Mouse (Mus musculus) thymus, postnatal 36 days (tissue): Measurements from ENCODE around the gene Trmo.

Experiments
- DNase-seq, 2 experiments: peaks; one replicate each; pipeline ENCODE4 v3.0.0; 2022; ENCODE audit warnings: mixed read lengths in 2 of 2

Gene Trmo

GRCm38 (mm10) chr4:46389013-46389611 lies at the start of gene Trmo:
TSS of gene Trmo (minus strand) at chr4:46389437.
- peak; percentile 94 for DNase-seq

GRCm38 (mm10) chr4:46432339-46433036 lies 43.3 kb upstream of the Trmo start:
- DNase-seq = no peak

- DNase-seq = no peak
Observed at GRCm38 (mm10) chr4:46428903-46429499, 39.8 kb upstream of the Trmo start.

DNA sequence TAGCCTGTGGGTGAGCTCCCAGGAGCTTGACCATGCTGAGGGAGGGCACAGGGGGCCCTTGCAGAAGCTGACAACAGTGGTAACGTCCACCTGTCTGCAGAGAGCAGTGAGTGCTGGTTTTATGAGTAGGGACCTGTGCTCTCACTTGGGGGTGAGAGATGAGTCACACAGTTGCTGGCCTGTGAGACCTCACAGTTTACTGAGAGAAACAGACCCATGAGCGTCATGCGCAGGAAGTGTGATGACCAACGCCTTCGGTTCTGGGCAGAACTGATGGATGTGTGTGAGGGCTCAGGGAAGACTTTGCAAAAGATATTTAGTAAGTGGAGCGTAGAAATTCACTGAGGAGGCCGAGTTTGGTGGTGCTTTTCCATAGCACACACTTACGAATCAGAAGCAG lies 33.4 kb upstream of the Trmo start:
- no peak for DNase-seq

GRCm38 (mm10) chr4:46418851-46419250 lies 29.6 kb upstream of the Trmo start:
- no peak for DNase-seq

DNA sequence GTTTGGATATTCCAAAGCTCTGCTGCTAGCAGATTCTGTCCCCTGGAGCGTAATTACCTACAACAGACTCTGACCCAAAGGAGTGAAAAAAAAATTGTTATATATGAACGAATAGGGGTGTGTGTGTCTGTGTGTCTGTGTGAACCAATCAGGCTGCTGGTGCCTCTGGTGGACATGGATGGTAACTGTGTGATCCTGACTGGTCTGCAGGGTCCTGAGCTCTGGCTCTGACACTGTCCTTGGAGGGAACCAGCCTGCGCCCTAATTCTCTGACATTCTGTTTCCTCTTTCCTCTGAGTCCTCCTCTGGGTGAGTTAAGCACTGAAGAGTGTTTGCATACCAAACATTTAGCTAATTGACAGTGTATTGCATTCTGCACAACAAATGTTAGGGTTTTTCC lies 28.3 kb upstream of the Trmo start:
- DNase-seq = no peak

- DNase-seq = no peak
Observed at GRCm38 (mm10) chr4:46413406-46413805, 24.2 kb upstream of the Trmo start, which contains the start of gene Hemgn. TSS of gene Hemgn (minus strand) at chr4:46413506.

DNA sequence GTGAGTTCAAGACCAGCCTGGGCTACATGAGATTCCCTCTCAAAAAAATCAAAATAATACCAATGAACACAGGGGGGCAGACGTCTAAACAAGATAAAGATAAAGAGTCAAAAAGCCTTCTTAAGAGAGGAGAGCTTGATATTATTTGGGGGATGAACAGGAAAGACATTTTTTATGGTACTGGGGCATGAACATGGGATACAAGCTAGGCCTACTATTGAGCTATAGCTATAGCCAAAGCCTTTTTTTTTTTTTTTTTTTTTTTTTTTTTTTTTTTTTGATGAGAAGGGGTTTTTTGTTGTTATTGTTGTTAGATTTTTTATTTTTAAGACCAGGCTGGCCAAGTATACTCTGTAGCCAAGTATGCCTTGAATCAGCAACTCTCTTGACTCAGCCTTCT lies 22.9 kb upstream of the Trmo start:
- DNase-seq = no peak

- DNase-seq = peak; percentile 50 to 69
Observed at GRCm38 (mm10) chr4:46411489-46411888, 22.3 kb upstream of the Trmo start.

GRCm38 (mm10) chr4:46410677-46411076 lies 21.4 kb upstream of the Trmo start:
- DNase-seq = no peak

- DNase-seq = no peak
Observed at GRCm38 (mm10) chr4:46406966-46407703, 17.9 kb upstream of the Trmo start.

DNA sequence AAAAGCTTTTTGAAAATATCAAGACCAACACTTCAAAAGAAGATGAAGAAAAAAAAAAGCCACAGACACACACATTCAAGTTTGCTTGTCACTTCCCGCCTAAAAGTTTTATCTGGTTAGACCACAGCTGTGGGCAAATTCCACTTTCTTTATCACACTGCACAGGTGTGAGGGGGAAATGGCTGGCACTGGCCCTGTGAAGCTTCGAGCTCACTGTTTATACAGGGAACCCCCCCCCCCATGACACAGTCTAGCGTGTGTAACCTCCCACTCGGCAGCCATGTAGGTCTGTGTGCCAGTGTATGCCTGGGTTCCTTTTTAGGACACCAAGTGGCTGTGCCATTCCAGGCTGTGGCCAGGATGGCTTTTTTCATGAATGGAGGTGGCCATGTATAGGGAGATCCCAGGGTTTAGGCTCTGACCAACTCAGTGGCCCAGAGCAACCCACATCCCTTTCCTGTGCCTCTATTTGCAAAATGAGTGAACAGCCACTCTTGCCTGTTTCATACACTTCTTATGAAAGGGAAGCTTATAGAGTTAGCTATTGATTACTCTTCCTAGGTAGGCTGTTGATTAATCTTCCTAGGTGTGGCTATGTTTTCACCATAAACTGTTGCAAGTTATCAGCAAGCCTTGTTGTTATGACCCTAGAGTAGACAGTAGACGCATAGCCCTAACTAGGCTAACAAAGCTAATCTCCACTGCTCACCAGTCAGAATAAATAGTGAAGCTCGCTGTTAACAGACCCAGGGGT lies 15.0 kb upstream of the Trmo start:
- DNase-seq = peak; percentile 51 to 77

DNA sequence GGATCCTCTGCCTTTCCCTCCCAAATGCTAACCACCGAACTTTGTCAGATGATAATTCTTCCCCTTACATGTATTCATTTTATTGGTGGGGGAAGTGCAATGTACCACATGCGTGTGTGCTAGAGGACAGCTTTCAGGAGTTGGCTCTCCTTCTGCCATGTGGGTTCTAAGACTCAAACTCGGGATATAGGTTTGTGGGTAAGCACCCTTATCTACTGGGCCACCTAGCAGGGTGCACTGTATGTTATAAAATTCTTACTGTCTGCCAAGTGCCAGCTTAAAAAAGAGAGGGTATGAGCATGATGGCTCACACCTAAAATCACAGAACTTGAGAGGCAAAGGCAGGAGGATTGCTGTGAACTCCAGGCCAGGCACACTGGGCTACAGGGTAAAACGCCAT lies 9.6 kb upstream of the Trmo start:
- DNase-seq = no peak

DNA sequence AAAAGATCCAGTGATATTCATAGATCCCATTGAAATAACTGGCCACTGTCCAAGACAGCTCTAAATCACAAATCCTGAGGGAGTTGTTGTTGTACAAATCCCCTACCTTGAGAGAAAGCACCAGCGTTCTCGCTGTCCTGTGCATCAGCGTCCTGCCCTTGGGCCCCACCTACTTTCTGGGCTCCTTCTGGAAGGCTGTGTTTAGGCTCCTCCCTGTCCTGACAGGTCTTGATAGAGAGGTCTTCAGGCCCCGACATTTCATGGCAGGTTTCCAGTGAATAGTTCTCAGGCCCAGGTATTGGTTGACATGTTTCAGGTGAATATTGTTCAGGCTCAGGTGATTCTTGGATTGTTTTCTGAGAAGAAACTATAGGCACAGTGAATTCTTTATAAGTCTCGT lies 6.5 kb upstream of the Trmo start:
- DNase-seq = no peak

GRCm38 (mm10) chr4:46394388-46394787 lies 5.2 kb upstream of the Trmo start:
- DNase-seq = no peak

- peak; percentile 85 for DNase-seq
Observed at GRCm38 (mm10) chr4:46390390-46390970, 1.2 kb upstream of the Trmo start.

DNA sequence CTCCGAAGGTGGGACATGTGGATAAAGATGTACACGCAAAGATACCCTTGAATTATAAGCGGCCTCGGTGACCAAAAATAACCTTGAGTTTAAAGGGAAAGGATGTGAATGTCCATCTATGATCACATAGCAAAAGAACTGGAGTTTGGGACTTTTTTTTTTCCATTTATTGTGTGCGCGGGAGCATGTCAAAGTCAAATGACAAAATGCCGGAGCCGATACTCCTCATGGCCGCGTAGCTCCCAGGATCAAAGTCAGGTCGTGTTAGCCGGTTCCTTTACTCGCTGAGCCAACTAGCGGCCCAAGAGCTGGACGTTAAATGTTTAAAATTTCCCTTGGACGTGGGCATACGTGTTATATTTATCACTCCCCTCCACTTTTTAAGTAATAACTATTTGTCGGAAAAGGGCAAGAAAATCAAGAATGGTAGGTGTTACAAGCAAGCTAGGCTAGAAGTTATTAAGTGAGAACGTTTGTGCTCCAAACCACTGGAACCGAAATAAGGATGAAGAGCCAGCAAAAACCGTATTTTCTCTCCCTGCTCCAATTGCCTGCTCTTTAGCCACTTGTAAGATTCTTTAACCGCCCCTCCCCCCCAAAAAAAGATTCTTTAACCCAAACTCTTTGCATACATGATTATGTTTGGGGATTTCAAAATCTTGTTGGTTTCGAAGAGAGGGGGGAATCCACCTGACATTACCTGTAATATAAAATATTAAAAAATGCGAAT lies 540 bp upstream of the Trmo start:
- peak in 1 of 2 experiments; percentile 37 for DNase-seq

- DNase-seq = no peak
Observed at GRCm38 (mm10) chr4:46388556-46388955, 681 bp downstream of the Trmo start.

DNA sequence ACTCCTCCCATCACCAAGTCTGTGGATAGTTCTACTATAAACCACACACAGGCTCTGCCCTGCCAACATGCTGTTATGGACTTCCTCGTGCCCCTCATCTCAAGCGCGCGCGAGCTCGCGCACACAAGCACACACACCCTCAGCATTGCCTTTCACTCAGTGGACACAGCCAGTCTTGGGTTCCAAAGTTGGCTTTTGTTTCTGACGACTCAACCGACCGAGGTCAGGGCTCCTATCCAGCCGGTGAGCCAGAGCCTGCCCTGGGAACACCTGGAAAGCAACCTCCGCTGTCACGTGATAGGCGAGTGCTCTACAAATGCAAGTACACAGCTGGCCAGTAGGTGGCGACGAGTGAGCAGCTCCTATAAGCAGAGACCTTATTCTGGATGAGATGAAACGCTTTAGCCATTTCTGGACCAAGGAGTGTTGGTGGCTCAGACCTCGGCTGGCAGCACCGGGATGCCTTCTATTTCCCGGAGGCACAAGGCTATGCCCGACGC lies 14.3 kb downstream of the Trmo start:
- DNase-seq = peak; percentile 75

GRCm38 (mm10) chr4:46374455-46374854 lies 14.8 kb downstream of the Trmo start:
- peak; percentile 24 to 25 for DNase-seq

GRCm38 (mm10) chr4:46371030-46371429 lies 18.2 kb downstream of the Trmo start:
- no peak for DNase-seq
